8 mouse cellular contexts compared by ENCODE assay signal in the genomic region with DNA sequence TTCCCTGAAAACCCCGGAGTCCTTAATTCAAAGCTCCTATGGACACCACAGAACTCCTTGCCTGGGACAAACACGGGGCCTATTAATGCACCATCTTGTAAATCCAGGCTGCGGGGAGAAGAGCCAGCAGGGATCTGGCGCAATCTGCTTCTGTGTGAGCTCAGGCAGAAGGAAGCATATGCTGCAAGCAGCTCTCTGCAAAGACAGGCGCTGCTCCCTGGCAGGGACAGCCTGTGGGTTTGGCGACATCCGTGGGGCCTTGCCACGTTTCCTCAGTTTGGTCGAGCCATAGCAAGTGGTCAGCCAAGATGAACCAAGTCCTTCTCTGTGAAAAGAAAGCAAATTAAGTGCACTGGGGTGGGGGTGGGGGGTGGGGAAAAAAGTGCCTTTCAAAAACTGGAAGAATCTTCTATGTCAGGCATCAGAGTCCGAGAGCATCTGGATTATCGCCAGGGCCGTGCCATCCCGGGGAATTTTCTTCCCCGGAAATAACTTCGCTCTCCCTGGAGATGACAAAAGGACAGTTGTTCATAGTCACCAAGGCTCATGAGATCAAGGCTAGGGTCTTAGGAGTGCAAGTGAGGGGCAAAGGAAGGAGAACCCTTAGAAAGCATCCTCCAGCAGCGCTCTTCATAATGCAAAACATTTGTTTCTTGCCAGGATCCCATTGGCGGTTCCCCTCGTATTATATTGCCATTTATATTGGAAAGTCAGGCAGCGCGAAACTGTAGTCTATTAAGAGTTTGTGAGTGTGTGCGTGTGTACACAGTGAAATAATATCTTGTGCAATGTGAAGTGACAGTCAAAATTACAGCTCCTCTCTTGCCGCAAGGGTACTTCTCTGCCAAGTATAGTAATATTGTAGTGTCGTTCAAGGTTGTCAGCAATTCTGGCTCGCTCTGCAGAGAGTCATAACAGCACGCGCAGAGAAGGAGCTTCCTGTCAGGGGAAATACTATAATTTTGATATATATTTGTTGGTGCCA.
A peak's percentile ranks its signal among the peaks of the same experiment; 100 is the strongest.
DNase-seq lines count a peak whose midpoint lies in the region; ATAC-seq lines count a peak whose summit lies in the region.

No protein-coding gene starts in this region.

- 0 out of 2 replicates have a peak overlapping the region, but pooled peaks have one; percentile 9 for H3K9ac ChIP-seq in embryonic facial prominence, embryonic 14.5 days (ENCODE audit: low read depth, low read length)

- peaks cover 4% of the 10 kb centered on the region; the same call in 1 of the 2 replicates for H3K9me3 ChIP-seq in embryonic facial prominence, embryonic 14.5 days (ENCODE audit: control insufficient read depth, low read length)

- peak; percentile 53; the same call in 1 of the 2 replicates for ATAC-seq in embryonic facial prominence, embryonic 14.5 days (ENCODE audit: low read depth)

- H3K36me3 ChIP-seq in embryonic facial prominence, embryonic 14.5 days (ENCODE audit: control insufficient read depth, insufficient read depth, low read length): no peaks in the 10 kb centered on the region
- no peaks in the 10 kb centered on the region for H3K36me3 ChIP-seq in macrophage (ENCODE audit: inconsistent target)

- no peak overlapping the region for H3K4me3 ChIP-seq in embryonic facial prominence, embryonic 14.5 days (ENCODE audit: low read depth, low read length)
- no peak overlapping the region for H3K4me3 ChIP-seq in macrophage (ENCODE audit: inconsistent target)

- H3K79me2 ChIP-seq in macrophage (ENCODE audit: inconsistent target): no peaks in the 10 kb centered on the region

- peak overlapping the region; percentile 41 for H3K4me2 ChIP-seq in embryonic facial prominence, embryonic 14.5 days (ENCODE audit: low read depth, low read length)

- H3K27me3 ChIP-seq in embryonic facial prominence, embryonic 14.5 days (replicated peaks; ENCODE audit: control insufficient read depth, insufficient read depth, low read length): no peaks in the 10 kb centered on the region

- WGBS in embryonic facial prominence, embryonic 14.5 days: 33% methylated on average over 26 of the region's 26 CpGs
- 40% methylated on average over 26 of the region's 26 CpGs for WGBS in macrophage (ENCODE audit: missing documents)

- no peaks in the 10 kb centered on the region for H3K4me1 ChIP-seq in embryonic facial prominence, embryonic 14.5 days (ENCODE audit: control insufficient read depth, insufficient read depth, low read length)

- no peak overlapping the region for H3K27ac ChIP-seq in embryonic facial prominence, embryonic 14.5 days (replicated peaks; ENCODE audit: low read depth, low read length)
- peak overlapping the region; percentile 54 for H3K27ac ChIP-seq in macrophage

- peak; percentile 71 for DNase-seq in 3134 (ENCODE audit: extremely low read depth, insufficient read length, low spot score)
- DNase-seq in adrenal gland, postnatal 36 days: peak; percentile 62 to 75
- peak; percentile 74 for DNase-seq in embryonic facial prominence, embryonic 14.5 days (ENCODE audit: low spot score)
- peak; percentile 32 to 41 for DNase-seq in heart, adult 9 months (ENCODE audit: low spot score in 2 of 2)
- DNase-seq in layer of hippocampus, postnatal 36 days: peak; percentile 64 to 75
- peak; percentile 59 for DNase-seq in right cerebral cortex, postnatal 4 days
- DNase-seq in c-Kit-positive CD71-positive TER-119-positive erythroid progenitor cells, embryonic 14.5 days (ENCODE audit: low spot score): no peak
